In genomic region chr3:52342801-52343200, GRCm38 (mm10) we compare ENCODE assay signal across 9 mouse cellular contexts.
DNase-seq lines count a peak whose midpoint lies in the region; ATAC-seq and TF ChIP-seq lines count a peak whose summit lies in the region.
"Had no signal": no experiment of that assay in that cellular context is flagged by ENCODE, and none has a peak within 500 bp of the region (broad histone marks: within the 10 kb centered on the region; RNA-seq: fewer than 3 reads in every experiment).

No protein-coding gene starts in this region.

- WGBS in heart, adult 2 months = 18% methylated on average over 3 of the region's 3 CpGs
- WGBS in embryonic facial prominence, embryonic 13.5 days = 11% methylated on average over 3 of the region's 3 CpGs
- WGBS in intestine, embryonic 16.5 days = 19% methylated on average over 3 of the region's 3 CpGs

- peak overlapping the region; percentile 46 for H3K9ac ChIP-seq in heart, adult 2 months (ENCODE audit: low read depth, low read length)
- H3K9ac ChIP-seq in embryonic facial prominence, embryonic 13.5 days = no peak overlapping the region
- H3K9ac ChIP-seq in intestine, embryonic 16.5 days (ENCODE audit: low read depth, low read length) = no peak overlapping the region

- TF ChIP-seq POLR2A in heart, adult 2 months (IDR thresholded peaks at IDR 0.05; ENCODE audit: insufficient read depth, low read depth, low read length) = no peak

- no peak for TF ChIP-seq CTCF in heart, adult 2 months (IDR thresholded peaks at IDR 0.05)

- no peak overlapping the region for H3K4me2 ChIP-seq in embryonic facial prominence, embryonic 13.5 days
- no peak overlapping the region for H3K4me2 ChIP-seq in intestine, embryonic 16.5 days (ENCODE audit: low read depth, low read length)

- no peaks in the 10 kb centered on the region for H3K27me3 ChIP-seq in heart, adult 2 months (ENCODE audit: control insufficient read depth, insufficient read depth, low read length)
- H3K27me3 ChIP-seq in embryonic facial prominence, embryonic 13.5 days = no peaks in the 10 kb centered on the region
- no peaks in the 10 kb centered on the region for H3K27me3 ChIP-seq in intestine, embryonic 16.5 days (replicated peaks; ENCODE audit: control insufficient read depth, insufficient read depth, low read length)
- H3K27me3 ChIP-seq: CH12.LX had no signal

- H3K36me3 ChIP-seq in heart, adult 2 months (ENCODE audit: control insufficient read depth, insufficient read depth, low read length) = peaks cover 28% of the 10 kb centered on the region
- H3K36me3 ChIP-seq in embryonic facial prominence, embryonic 13.5 days = peaks cover 11% of the 10 kb centered on the region
- H3K36me3 ChIP-seq in intestine, embryonic 16.5 days (ENCODE audit: control insufficient read depth, insufficient read depth, low read length) = peaks cover 11% of the 10 kb centered on the region

- ATAC-seq in embryonic facial prominence, embryonic 13.5 days (ENCODE audit: insufficient number of reproducible peaks, insufficient read depth, low FRiP score, low TSS enrichment, low read depth) = no peak
- no peak for ATAC-seq in intestine, embryonic 16.5 days

- peaks cover 3% of the 10 kb centered on the region for H3K79me2 ChIP-seq in heart, adult 2 months (replicated peaks; ENCODE audit: control insufficient read depth, insufficient read depth, low read length)

- TF ChIP-seq EP300 in heart, adult 2 months (IDR thresholded peaks at IDR 0.05; ENCODE audit: insufficient read depth, low read depth, low read length) = no peak

- H3K27ac ChIP-seq in heart, adult 2 months = peak overlapping the region; percentile 50
- peak overlapping the region; percentile 17; the same call in 1 of the 2 replicates for H3K27ac ChIP-seq in embryonic facial prominence, embryonic 13.5 days
- no peak overlapping the region for H3K27ac ChIP-seq in intestine, embryonic 16.5 days (ENCODE audit: low read length)

- no peak overlapping the region for H3K4me3 ChIP-seq in heart, adult 2 months
- H3K4me3 ChIP-seq in embryonic facial prominence, embryonic 13.5 days = no peak overlapping the region
- H3K4me3 ChIP-seq in intestine, embryonic 16.5 days (ENCODE audit: low read length) = no peak overlapping the region

- peaks cover 33% of the 10 kb centered on the region for H3K4me1 ChIP-seq in heart, adult 2 months (ENCODE audit: control insufficient read depth, insufficient read depth, low read length)
- peaks cover 25% of the 10 kb centered on the region for H3K4me1 ChIP-seq in embryonic facial prominence, embryonic 13.5 days
- peaks cover 23% of the 10 kb centered on the region for H3K4me1 ChIP-seq in intestine, embryonic 16.5 days (ENCODE audit: control insufficient read depth, insufficient read depth, low read length)

- intact Hi-C loops in heart, adult 2 months (cut with DNase I) = loop anchor here (5.0 kb wide), 1 partner anchor 76 kb away; the partner anchor contains the start of gene Foxo1
- intact Hi-C loops in gastrocnemius, postnatal 14 days (cut with DNase I; ENCODE audit: low total_unique reads) = no loop called here

- DNase-seq in heart, adult 2 months = no peak
- DNase-seq in heart, adult 9 months (ENCODE audit: low spot score in 2 of 2) = no peak
- peak; percentile 37 for DNase-seq in ovary, adult 18-20 months (ENCODE audit: low spot score)
- no peak for DNase-seq in ovary, postnatal 14 days (ENCODE audit: low spot score)
- DNase-seq in telencephalon, adult 2 months (ENCODE audit: low read depth, low spot score) = peak; percentile 48
- DNase-seq in gastrocnemius, postnatal 14 days = no peak

- no peaks in the 10 kb centered on the region for H3K9me3 ChIP-seq in embryonic facial prominence, embryonic 13.5 days
- H3K9me3 ChIP-seq in intestine, embryonic 16.5 days (ENCODE audit: control insufficient read depth, low read length) = no peaks in the 10 kb centered on the region

Comparison
In these comparisons a context has a peak if more than half of its experiments do, and no peak if none do; other contexts are left out.
1. DNase-seq: peak in ovary, adult 18-20 months (single experiment) and telencephalon, adult 2 months (single experiment); none in heart, adult 2 months (0 of 2), heart, adult 9 months (0 of 2), ovary, postnatal 14 days (single experiment) and gastrocnemius, postnatal 14 days (single experiment).